Mouse (Mus musculus) testis, adult 2 months (tissue): ENCODE results near the gene Pld6.

Experiments used
- CTCF ChIP-seq: fragments of 200-500 bp; IDR thresholded peaks from 2 replicates; pipeline ENCODE4 v1.5.1; 2012; ENCODE audit warnings: low read depth, mild to moderate bottlenecking, inconsistent platforms, low read length, moderate library complexity; ENCODE audit not compliant: control insufficient read depth, insufficient read depth, insufficient replicate concordance
- POLR2A ChIP-seq: fragments of 200-500 bp; IDR thresholded peaks from 2 replicates; pipeline ENCODE4 v1.6.1; 2012; ENCODE audit warnings: low read depth, mild to moderate bottlenecking, inconsistent platforms, low read length, moderate library complexity; ENCODE audit not compliant: control insufficient read depth

- TF ChIP-seq POLR2A (no peak), CTCF (no peak)
Observed at GRCm38 (mm10) chr11:59813276-59813675, 25.8 kb upstream of the Pld6 start.
